Mouse (Mus musculus) hindbrain, embryonic 13.5 days (tissue): Measurements from ENCODE around the gene Atp6v1b1. TPM values are rescaled to one million over a fixed set of nuclear protein-coding genes. Genes with fewer than 3 reads are reported as not detected.
A peak's percentile ranks its signal among the peaks of the same experiment; 100 is the strongest.

ENCODE experiments used
- ATAC-seq: fragments of 200-750 bp; cut with Nextera tagmentation; 2 replicates; pipeline ENCODE4 v1.8.0; 2017; ENCODE audit warnings: moderate TSS enrichment; ENCODE audit not compliant: low FRiP score
- H3K27ac ChIP-seq: fragments of 300-500 bp; sonication (generic); 2 replicates; pipeline ENCODE4 v1.5.1; 2015; ENCODE audit warnings: inconsistent platforms, mild to moderate bottlenecking, moderate library complexity
- H3K27me3 ChIP-seq: fragments of 300-500 bp; sonication (generic); 2 replicates; pipeline ENCODE4 v1.6.1; 2015; ENCODE audit warnings: mild to moderate bottlenecking, inconsistent platforms
- H3K36me3 ChIP-seq: fragments of 300-500 bp; sonication (generic); 2 replicates; pipeline ENCODE4 v1.6.1; 2015; ENCODE audit warnings: mild to moderate bottlenecking, inconsistent platforms
- H3K4me1 ChIP-seq: fragments of 300-500 bp; sonication (generic); replicated peaks from 2 replicates; pipeline ENCODE4 v1.6.1; 2015; ENCODE audit warnings: inconsistent platforms
- H3K4me2 ChIP-seq: fragments of 300-500 bp; sonication (generic); 2 replicates; pipeline ENCODE4 v1.6.1; 2015; ENCODE audit warnings: inconsistent platforms, mild to moderate bottlenecking, moderate library complexity
- H3K4me3 ChIP-seq: fragments of 300-500 bp; sonication (generic); 2 replicates; pipeline ENCODE4 v1.5.1; 2015; ENCODE audit warnings: mild to moderate bottlenecking, inconsistent platforms
- H3K9ac ChIP-seq: fragments of 300-500 bp; sonication (generic); 2 replicates; pipeline ENCODE4 v1.6.1; 2015; ENCODE audit warnings: mild to moderate bottlenecking, inconsistent platforms
- H3K9me3 ChIP-seq: fragments of 300-500 bp; sonication (generic); 2 replicates; pipeline ENCODE4 v1.6.1; 2016; ENCODE audit warnings: inconsistent platforms
- WGBS: fragments of 180-500 bp; shearing (Covaris S2); methylation state at CpG from one replicate; pipeline ENCODE4 v1.1.7; 2015; 5-methylcytosine and 5-hydroxymethylcytosine counted together
- polyA plus RNA-seq: library from polyadenylated mRNA; unstranded; fragments of >200 nt; fragmentation: Nextera tagmentation; extraction: Ambion mirVana; gene quantifications from 2 replicates; pipeline ENCODE4 v1.2.1, GENCODE M21; 2015

Atp6v1b1 gene
- polyA plus RNA-seq, 1 experiment from 2014 or later: not detected

- Histone ChIP-seq H3K4me3 (no peak overlapping the region), H3K36me3 (no peaks in the 10 kb centered on the region), H3K4me2 (no peak overlapping the region), H3K9me3 (no peaks in the 10 kb centered on the region), H3K9ac (no peak overlapping the region), H3K4me1 (peaks cover 13% of the 10 kb centered on the region), H3K27me3 (peaks cover 100% of the 10 kb centered on the region), H3K27ac (no peak overlapping the region)
- 4% methylated on average over 6 of the region's 6 CpGs for WGBS
- no peak for ATAC-seq
These were observed 34.9 kb upstream of the Atp6v1b1 start for GRCm38 (mm10) chr6:83707738-83708510.

- H3K9ac ChIP-seq: no peak overlapping the region
- no peak overlapping the region for H3K27ac ChIP-seq
- H3K36me3 ChIP-seq: no peaks in the 10 kb centered on the region
- H3K4me2 ChIP-seq: peak overlapping the region; percentile 52
- peak; percentile 52; the same call in 1 of the 2 replicates for ATAC-seq
- under 1% methylated on average over 29 of the region's 32 CpGs for WGBS
- peaks cover 17% of the 10 kb centered on the region for H3K4me1 ChIP-seq
- H3K27me3 ChIP-seq: peaks cover 100% of the 10 kb centered on the region
- H3K4me3 ChIP-seq: peak overlapping the region; percentile 35
- H3K9me3 ChIP-seq: no peaks in the 10 kb centered on the region
These were observed 32.3 kb upstream of the Atp6v1b1 start for GRCm38 (mm10) chr6:83710361-83711066.

GRCm38 (mm10) chr6:83711067-83711675 lies 31.6 kb upstream of the Atp6v1b1 start, which contains the start of gene Vax2:
TSS of gene Vax2 (plus strand) at chr6:83711264.
- H3K27ac ChIP-seq: no peak within 1 kb of the TSS
- H3K27me3 ChIP-seq: peaks cover 100% of the 10 kb centered on the region
- no peaks in the 10 kb centered on the region for H3K9me3 ChIP-seq
- H3K4me2 ChIP-seq: peak within 1 kb of the TSS; percentile 52
- no peak within 1 kb of the TSS for H3K9ac ChIP-seq
- peak within 1 kb of the TSS; percentile 35 for H3K4me3 ChIP-seq
- H3K36me3 ChIP-seq: no peaks in the 10 kb centered on the region
- WGBS: under 1% methylated on average over 44 of the region's 46 CpGs
- peaks cover 17% of the 10 kb centered on the region for H3K4me1 ChIP-seq
- ATAC-seq: peak; percentile 72; the same call in 1 of the 2 replicates

- H3K9ac ChIP-seq: no peak overlapping the region
These were observed 30.9 kb upstream of the Atp6v1b1 start for GRCm38 (mm10) chr6:83711725-83712475.

GRCm38 (mm10) chr6:83713271-83714136 lies 29.3 kb upstream of the Atp6v1b1 start:
- no peaks in the 10 kb centered on the region for H3K36me3 ChIP-seq
- H3K4me2 ChIP-seq: no peak overlapping the region
- H3K9ac ChIP-seq: no peak overlapping the region
- no peaks in the 10 kb centered on the region for H3K9me3 ChIP-seq
- H3K27me3 ChIP-seq: peaks cover 100% of the 10 kb centered on the region
- WGBS: 3% methylated on average over 12 of the region's 12 CpGs
- peaks cover 17% of the 10 kb centered on the region for H3K4me1 ChIP-seq
- no peak overlapping the region for H3K27ac ChIP-seq
- no peak overlapping the region for H3K4me3 ChIP-seq
- ATAC-seq: no peak

More at GRCm38 (mm10) chr6:83711725-83712475, 30.9 kb upstream of the Atp6v1b1 start:
- Histone ChIP-seq H3K27ac (no peak overlapping the region), H3K4me3 (peak overlapping the region; percentile 35), H3K4me2 (peak overlapping the region; percentile 52), H3K4me1 (peaks cover 17% of the 10 kb centered on the region), H3K27me3 (peaks cover 100% of the 10 kb centered on the region), H3K36me3 (no peaks in the 10 kb centered on the region), H3K9me3 (no peaks in the 10 kb centered on the region)
- no peak for ATAC-seq
- 1% methylated on average over 45 of the region's 45 CpGs for WGBS

GRCm38 (mm10) chr6:83714221-83715123 lies 28.3 kb upstream of the Atp6v1b1 start:
- WGBS: under 1% methylated on average over 34 of the region's 34 CpGs
- Histone ChIP-seq H3K4me3 (0 out of 2 replicates have a peak overlapping the region, but pooled peaks have one; percentile 7), H3K4me1 (peaks cover 17% of the 10 kb centered on the region), H3K9ac (no peak overlapping the region), H3K27ac (no peak overlapping the region), H3K27me3 (peaks cover 100% of the 10 kb centered on the region), H3K36me3 (no peaks in the 10 kb centered on the region), H3K4me2 (no peak overlapping the region), H3K9me3 (no peaks in the 10 kb centered on the region)
- no peak for ATAC-seq

GRCm38 (mm10) chr6:83715461-83716196 lies 27.2 kb upstream of the Atp6v1b1 start:
- no peak overlapping the region for H3K4me3 ChIP-seq
- WGBS: under 1% methylated on average over 30 of the region's 30 CpGs
- no peaks in the 10 kb centered on the region for H3K9me3 ChIP-seq
- H3K9ac ChIP-seq: no peak overlapping the region
- ATAC-seq: no peak
- no peak overlapping the region for H3K4me2 ChIP-seq
- H3K27ac ChIP-seq: no peak overlapping the region
- H3K27me3 ChIP-seq: peaks cover 100% of the 10 kb centered on the region
- H3K36me3 ChIP-seq: no peaks in the 10 kb centered on the region
- H3K4me1 ChIP-seq: peaks cover 17% of the 10 kb centered on the region

- Histone ChIP-seq H3K9me3 (no peaks in the 10 kb centered on the region), H3K4me3 (no peak overlapping the region), H3K27me3 (peaks cover 100% of the 10 kb centered on the region), H3K36me3 (no peaks in the 10 kb centered on the region), H3K27ac (no peak overlapping the region), H3K9ac (no peak overlapping the region), H3K4me1 (peaks cover 5% of the 10 kb centered on the region), H3K4me2 (no peak overlapping the region)
- WGBS: 0% methylated on average over 8 of the region's 8 CpGs
- ATAC-seq: no peak
These were observed 25.8 kb upstream of the Atp6v1b1 start for GRCm38 (mm10) chr6:83717026-83717425.

GRCm38 (mm10) chr6:83722526-83722925 lies 20.3 kb upstream of the Atp6v1b1 start:
- peaks cover 90% of the 10 kb centered on the region for H3K27me3 ChIP-seq
- H3K9ac ChIP-seq: no peak overlapping the region
- H3K9me3 ChIP-seq: no peaks in the 10 kb centered on the region
- no peak overlapping the region for H3K4me2 ChIP-seq
- H3K27ac ChIP-seq: no peak overlapping the region
- 22% methylated on average over 6 of the region's 6 CpGs for WGBS
- no peaks in the 10 kb centered on the region for H3K36me3 ChIP-seq
- H3K4me1 ChIP-seq: no peaks in the 10 kb centered on the region
- no peak overlapping the region for H3K4me3 ChIP-seq
- no peak for ATAC-seq

- ATAC-seq: no peak
- 49% methylated on average over 4 of the region's 4 CpGs for WGBS
- Histone ChIP-seq H3K9me3 (no peaks in the 10 kb centered on the region), H3K27ac (no peak overlapping the region), H3K36me3 (no peaks in the 10 kb centered on the region), H3K4me2 (no peak overlapping the region), H3K4me3 (no peak overlapping the region), H3K9ac (no peak overlapping the region), H3K4me1 (no peaks in the 10 kb centered on the region), H3K27me3 (peaks cover 70% of the 10 kb centered on the region)
These were observed 15.6 kb upstream of the Atp6v1b1 start for GRCm38 (mm10) chr6:83727178-83727577.
